ENCODE assay signal across 8 mouse cellular contexts in the genomic region with DNA sequence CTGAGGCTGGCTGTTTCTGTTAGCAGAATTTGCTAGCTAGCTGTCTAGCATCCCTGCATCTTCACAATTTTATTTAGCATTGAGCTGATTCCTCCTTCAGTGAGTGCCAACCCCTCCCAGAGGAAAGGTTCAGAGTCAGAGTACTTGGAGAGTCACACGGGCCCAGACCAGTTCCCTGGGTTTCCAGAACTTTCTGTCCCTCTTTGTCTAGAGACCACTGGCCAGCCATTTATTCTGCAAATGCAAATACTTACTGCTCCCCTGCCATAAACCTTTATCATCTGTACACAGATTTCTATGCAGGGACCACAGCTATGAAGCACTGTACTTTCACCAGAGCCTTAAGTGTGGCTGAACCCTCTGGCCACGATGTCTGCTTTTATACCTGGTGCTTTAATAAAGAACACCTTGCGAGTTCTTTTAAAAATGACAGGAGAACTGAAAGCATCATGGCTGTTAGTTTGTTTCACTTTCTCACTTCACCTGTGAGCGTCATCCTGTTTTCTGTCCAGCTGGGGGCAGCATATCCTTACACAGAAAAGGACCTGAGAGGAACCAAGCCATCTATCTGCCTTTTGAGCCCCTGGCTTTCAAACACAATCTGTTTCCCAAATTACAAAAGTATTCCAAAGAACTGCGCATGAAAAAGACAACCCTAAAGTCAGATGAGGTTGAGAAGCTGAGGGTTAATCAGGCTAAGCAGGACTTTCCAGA.
DNase-seq lines count a peak whose midpoint lies in the region; ATAC-seq and TF ChIP-seq lines count a peak whose summit lies in the region.

No protein-coding gene starts in this region.

- H3K9me3 ChIP-seq in forebrain, postnatal 0 days (ENCODE audit: low read length), result no peaks in the 10 kb centered on the region
- H3K9me3 ChIP-seq in lung, embryonic 14.5 days (ENCODE audit: low read depth, low read length), result no peaks in the 10 kb centered on the region

- no peak overlapping the region; the same call in 1 of the 2 replicates for H3K4me2 ChIP-seq in forebrain, postnatal 0 days (ENCODE audit: low read depth)
- no peak overlapping the region for H3K4me2 ChIP-seq in lung, embryonic 14.5 days

- TF ChIP-seq CTCF in forebrain, postnatal 0 days (IDR thresholded peaks at IDR 0.05; ENCODE audit: low read depth), result peak; percentile 77
- peak; percentile 72 for TF ChIP-seq CTCF in lung, embryonic 14.5 days (IDR thresholded peaks at IDR 0.05; ENCODE audit: low read depth)

- H3K4me1 ChIP-seq in forebrain, postnatal 0 days (ENCODE audit: insufficient read depth), result no peaks in the 10 kb centered on the region
- no peaks in the 10 kb centered on the region for H3K4me1 ChIP-seq in lung, embryonic 14.5 days (ENCODE audit: insufficient read depth)

- no peak overlapping the region for H3K27ac ChIP-seq in forebrain, postnatal 0 days (ENCODE audit: low read depth, low read length)
- no peak overlapping the region for H3K27ac ChIP-seq in lung, embryonic 14.5 days (ENCODE audit: low read depth)

- no peak overlapping the region for H3K9ac ChIP-seq in forebrain, postnatal 0 days
- no peak overlapping the region for H3K9ac ChIP-seq in lung, embryonic 14.5 days

- 40% methylated on average over 5 of the region's 5 CpGs for WGBS in forebrain, postnatal 0 days
- WGBS in lung, embryonic 14.5 days, result 41% methylated on average over 5 of the region's 5 CpGs

- DNase-seq in thymus, postnatal 0 days (ENCODE audit: low spot score), result peak; percentile 15
- no peak for DNase-seq in thymus, adult 18-20 months
- peak; percentile 35 for DNase-seq in adrenal gland, postnatal 25 days
- peak; percentile 75 for DNase-seq in forebrain, postnatal 0 days
- peak; percentile 40 for DNase-seq in kidney, postnatal 14 days
- DNase-seq in lung, embryonic 14.5 days, result peak; percentile 72
- DNase-seq in retina, embryonic 14.5 days (ENCODE audit: low spot score), result peak; percentile 65
- DNase-seq in natural killer cell, adult 2 months (ENCODE audit: low spot score in 2 of 2), result no peak

- H3K27me3 ChIP-seq in forebrain, postnatal 0 days (ENCODE audit: insufficient read depth, low read length), result no peaks in the 10 kb centered on the region
- H3K27me3 ChIP-seq in lung, embryonic 14.5 days (ENCODE audit: insufficient read depth, low read length), result no peaks in the 10 kb centered on the region

- no peaks in the 10 kb centered on the region for H3K36me3 ChIP-seq in forebrain, postnatal 0 days (ENCODE audit: insufficient read depth)
- H3K36me3 ChIP-seq in lung, embryonic 14.5 days (ENCODE audit: insufficient read depth), result no peaks in the 10 kb centered on the region

- no peak overlapping the region for H3K4me3 ChIP-seq in forebrain, postnatal 0 days (ENCODE audit: low read depth, low read length)
- no peak overlapping the region for H3K4me3 ChIP-seq in lung, embryonic 14.5 days (ENCODE audit: low read depth, low read length)

- ATAC-seq in forebrain, postnatal 0 days, result peak; percentile 80
- ATAC-seq in lung, embryonic 14.5 days (ENCODE audit: insufficient read depth), result no peak

Comparison
In these comparisons a context has a peak if more than half of its experiments do, and no peak if none do; other contexts are left out.
1. DNase-seq: peak in thymus, postnatal 0 days (single experiment), adrenal gland, postnatal 25 days (single experiment), forebrain, postnatal 0 days (single experiment), kidney, postnatal 14 days (single experiment), lung, embryonic 14.5 days (single experiment) and retina, embryonic 14.5 days (single experiment); none in thymus, adult 18-20 months (0 of 2) and natural killer cell, adult 2 months (0 of 2).